Mouse (Mus musculus) small intestine, adult 2 months (tissue): ENCODE data around the gene Nom1. TPM values are rescaled to one million over a fixed set of nuclear protein-coding genes. Genes with fewer than 3 reads are reported as not detected.

ENCODE experiments used
- H3K27ac ChIP-seq: fragments of 200-500 bp; 2 replicates; pipeline ENCODE4 v1.5.1; 2012; ENCODE audit warnings: low read depth, low read length, control low read depth, inconsistent platforms; ENCODE audit not compliant: insufficient read depth
- H3K27me3 ChIP-seq: fragments of 200-500 bp; 2 replicates; pipeline ENCODE4 v1.6.1; 2012; ENCODE audit warnings: mild to moderate bottlenecking, moderate library complexity, low read length, inconsistent platforms; ENCODE audit not compliant: control insufficient read depth, insufficient read depth
- H3K36me3 ChIP-seq: fragments of 200-500 bp; 2 replicates; pipeline ENCODE4 v1.6.1; 2012; ENCODE audit warnings: mild to moderate bottlenecking, low read length, control low read depth, inconsistent platforms; ENCODE audit not compliant: control insufficient read depth, insufficient read depth
- H3K4me1 ChIP-seq: fragments of 200-500 bp; 2 replicates; pipeline ENCODE4 v1.6.1; 2012; ENCODE audit warnings: low read length, inconsistent platforms, mixed read lengths; ENCODE audit not compliant: control insufficient read depth, insufficient read depth, insufficient read length
- H3K4me3 ChIP-seq: fragments of 200-500 bp; 2 replicates; pipeline ENCODE4 v1.5.1; 2012; ENCODE audit warnings: low read depth, mild to moderate bottlenecking, control low read depth, inconsistent platforms, low read length, moderate library complexity
- CTCF ChIP-seq: fragments of 200-500 bp; IDR thresholded peaks from 2 replicates; pipeline ENCODE4 v1.5.1; 2012; ENCODE audit warnings: low read depth, mild to moderate bottlenecking, control low read depth, inconsistent platforms, low read length, moderate library complexity, mixed read lengths; ENCODE audit not compliant: insufficient replicate concordance, insufficient read length; ENCODE audit errors: extremely low read depth
- POLR2A ChIP-seq: fragments of 200-500 bp; IDR thresholded peaks from 2 replicates; pipeline ENCODE4 v1.6.1; 2012; ENCODE audit warnings: low read depth, mild to moderate bottlenecking, control low read depth, inconsistent platforms, low read length, moderate library complexity
- WGBS: fragments of 180-500 bp; shearing (Covaris S2); methylation state at CpG from one replicate; pipeline ENCODE4 v1.1.7; 2018; 5-methylcytosine and 5-hydroxymethylcytosine counted together
- polyA plus RNA-seq: library from polyadenylated mRNA; depleted of rRNA; stranded (reverse); fragments of >200 nt; gene quantifications from 2 replicates; pipeline ENCODE4 v1.2.3, GENCODE M21; 2012

Gene Nom1
- polyA plus RNA-seq, 1 experiment, result 2.7 TPM

- Histone ChIP-seq H3K4me3 (no peak overlapping the region), H3K4me1 (peaks cover 2% of the 10 kb centered on the region; the same call in 1 of the 2 replicates), H3K27me3 (peaks cover 27% of the 10 kb centered on the region), H3K27ac (no peak overlapping the region), H3K36me3 (0 out of 2 replicates have a peak, but pooled peaks cover 2% of the 10 kb centered on the region)
- no peak for TF ChIP-seq CTCF
- TF ChIP-seq POLR2A, result no peak
- 26% methylated on average over 5 of the region's 5 CpGs for WGBS
Observed at GRCm38 (mm10) chr5:29475556-29475955, 41.1 kb downstream of the Nom1 start.

- peaks cover 27% of the 10 kb centered on the region for H3K27me3 ChIP-seq
- WGBS, result 13% methylated on average over 1 of the region's 1 CpGs
Observed at GRCm38 (mm10) chr5:29476021-29476420, 41.6 kb downstream of the Nom1 start.

GRCm38 (mm10) chr5:29477474-29478207 lies 43.2 kb downstream of the Nom1 start:
- 0 out of 2 replicates have a peak, but pooled peaks cover 2% of the 10 kb centered on the region for H3K36me3 ChIP-seq
- WGBS, result 1% methylated on average over 72 of the region's 73 CpGs
- H3K27me3 ChIP-seq, result peaks cover 22% of the 10 kb centered on the region
- H3K4me1 ChIP-seq, result peaks cover 2% of the 10 kb centered on the region; the same call in 1 of the 2 replicates
- peak overlapping the region; percentile 64 for H3K4me3 ChIP-seq
- no peak overlapping the region for H3K27ac ChIP-seq
- TF ChIP-seq CTCF, result no peak
- TF ChIP-seq POLR2A, result no peak

More at GRCm38 (mm10) chr5:29476021-29476420, 41.6 kb downstream of the Nom1 start:
- no peak overlapping the region for H3K27ac ChIP-seq
- H3K4me3 ChIP-seq, result no peak overlapping the region
- no peak for TF ChIP-seq CTCF
- TF ChIP-seq POLR2A, result no peak
- peaks cover 2% of the 10 kb centered on the region; the same call in 1 of the 2 replicates for H3K4me1 ChIP-seq
- 0 out of 2 replicates have a peak, but pooled peaks cover 2% of the 10 kb centered on the region for H3K36me3 ChIP-seq

- peaks cover 25% of the 10 kb centered on the region for H3K27me3 ChIP-seq
- H3K27ac ChIP-seq, result no peak within 1 kb of the TSS
- H3K36me3 ChIP-seq, result 0 out of 2 replicates have a peak, but pooled peaks cover 2% of the 10 kb centered on the region
- TF ChIP-seq CTCF (no peak), POLR2A (no peak)
- 1% methylated on average over 65 of the region's 65 CpGs for WGBS
- H3K4me3 ChIP-seq, result peak within 1 kb of the TSS; percentile 64
- H3K4me1 ChIP-seq, result peaks cover 2% of the 10 kb centered on the region; the same call in 1 of the 2 replicates
Observed at GRCm38 (mm10) chr5:29478208-29479197, 44.0 kb downstream of the Nom1 start, which contains the start of gene Mnx1. Gene Mnx1, minus strand, starts transcription at chr5:29478470.

GRCm38 (mm10) chr5:29479198-29479593 lies 44.7 kb downstream of the Nom1 start:
- no peak overlapping the region for H3K27ac ChIP-seq

GRCm38 (mm10) chr5:29483801-29484200 lies 49.3 kb downstream of the Nom1 start:
- Histone ChIP-seq H3K27me3 (peaks cover 6% of the 10 kb centered on the region; the same call in 1 of the 2 replicates), H3K4me1 (no peaks in the 10 kb centered on the region), H3K4me3 (no peak overlapping the region), H3K27ac (no peak overlapping the region), H3K36me3 (no peaks in the 10 kb centered on the region)
- TF ChIP-seq POLR2A (no peak), CTCF (no peak)
- WGBS, result 61% methylated on average over 4 of the region's 4 CpGs

More at GRCm38 (mm10) chr5:29479198-29479593, 44.7 kb downstream of the Nom1 start:
- Histone ChIP-seq H3K4me1 (peaks cover 2% of the 10 kb centered on the region; the same call in 1 of the 2 replicates), H3K27me3 (peaks cover 25% of the 10 kb centered on the region), H3K36me3 (no peaks in the 10 kb centered on the region), H3K4me3 (peak overlapping the region; percentile 64)
- peak; percentile 55; the same call in 1 of the 2 replicates for TF ChIP-seq CTCF
- TF ChIP-seq POLR2A, result no peak
- WGBS, result under 1% methylated on average over 14 of the region's 14 CpGs
